ENCODE assay signal across 23 mouse cellular contexts in the genomic region with DNA sequence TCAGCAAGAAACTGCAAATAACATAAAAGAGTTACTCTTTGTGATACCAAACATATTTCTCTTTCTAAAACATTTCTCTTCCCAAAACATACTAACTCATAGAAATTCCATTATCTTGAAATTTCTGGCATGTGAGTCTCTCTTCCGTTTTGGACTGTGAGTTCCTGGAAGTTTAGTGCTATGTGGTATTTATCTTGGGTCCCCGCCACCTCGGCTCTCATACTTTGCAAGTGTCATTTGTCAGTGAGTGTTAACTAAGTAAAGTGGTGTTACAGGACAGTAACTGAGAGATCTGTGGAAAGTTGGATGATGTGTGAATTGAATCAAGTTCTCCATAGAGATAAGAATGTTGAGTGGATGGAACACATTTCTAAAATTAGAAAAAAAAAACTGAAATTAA.
DNase-seq lines count a peak whose midpoint lies in the region; ATAC-seq and TF ChIP-seq lines count a peak whose summit lies in the region.
"Had no signal": no experiment of that assay in that cellular context is flagged by ENCODE, and none has a peak within 500 bp of the region (broad histone marks: within the 10 kb centered on the region; RNA-seq: fewer than 3 reads in every experiment).

No protein-coding gene starts in this region.

- no peak overlapping the region for H3K4me3 ChIP-seq in heart, embryonic 11.5 days (ENCODE audit: low read depth, low read length)
- H3K4me3 ChIP-seq in heart, postnatal 0 days (ENCODE audit: low read depth, low read length): no peak overlapping the region
- no peak overlapping the region for H3K4me3 ChIP-seq in kidney, postnatal 0 days (replicated peaks; ENCODE audit: low read depth, low read length)
- H3K4me3 ChIP-seq in kidney, embryonic 15.5 days (replicated peaks): no peak overlapping the region
- no peak overlapping the region for H3K4me3 ChIP-seq in lung, embryonic 14.5 days (ENCODE audit: low read depth, low read length)
- H3K4me3 ChIP-seq: embryonic facial prominence, embryonic 13.5 days; forebrain, embryonic 12.5 days; hindbrain, embryonic 12.5 days had no signal

- H3K27ac ChIP-seq in heart, embryonic 11.5 days (ENCODE audit: low read depth, low read length): no peak overlapping the region
- H3K27ac ChIP-seq in heart, postnatal 0 days (ENCODE audit: low read depth): no peak overlapping the region
- H3K27ac ChIP-seq in kidney, postnatal 0 days: no peak overlapping the region
- no peak overlapping the region for H3K27ac ChIP-seq in kidney, embryonic 15.5 days
- H3K27ac ChIP-seq in lung, embryonic 14.5 days (ENCODE audit: low read depth): no peak overlapping the region
- H3K27ac ChIP-seq: embryonic facial prominence, embryonic 13.5 days; forebrain, embryonic 12.5 days; hindbrain, embryonic 12.5 days had no signal

- no peaks in the 10 kb centered on the region for H3K4me1 ChIP-seq in heart, embryonic 11.5 days (ENCODE audit: control insufficient read depth, insufficient read depth, low read length)
- peaks cover 5% of the 10 kb centered on the region; the same call in 1 of the 2 replicates for H3K4me1 ChIP-seq in heart, postnatal 0 days (ENCODE audit: control insufficient read depth, insufficient read depth)
- no peaks in the 10 kb centered on the region for H3K4me1 ChIP-seq in kidney, postnatal 0 days (replicated peaks; ENCODE audit: insufficient read depth, low read length)
- H3K4me1 ChIP-seq in kidney, embryonic 15.5 days: no peaks in the 10 kb centered on the region
- no peaks in the 10 kb centered on the region for H3K4me1 ChIP-seq in lung, embryonic 14.5 days (ENCODE audit: insufficient read depth)
- H3K4me1 ChIP-seq: embryonic facial prominence, embryonic 13.5 days; forebrain, embryonic 12.5 days; hindbrain, embryonic 12.5 days had no signal

- no peaks in the 10 kb centered on the region for H3K27me3 ChIP-seq in heart, embryonic 11.5 days (ENCODE audit: control insufficient read depth, insufficient read depth, low read length)
- no peaks in the 10 kb centered on the region for H3K27me3 ChIP-seq in heart, postnatal 0 days (ENCODE audit: control insufficient read depth, insufficient read depth, low read length)
- no peaks in the 10 kb centered on the region for H3K27me3 ChIP-seq in kidney, postnatal 0 days (ENCODE audit: insufficient read depth, low read length)
- no peaks in the 10 kb centered on the region for H3K27me3 ChIP-seq in kidney, embryonic 15.5 days
- H3K27me3 ChIP-seq in lung, embryonic 14.5 days (ENCODE audit: insufficient read depth, low read length): no peaks in the 10 kb centered on the region
- H3K27me3 ChIP-seq: embryonic facial prominence, embryonic 13.5 days; forebrain, embryonic 12.5 days; hindbrain, embryonic 12.5 days; Patski had no signal

- no peaks in the 10 kb centered on the region for H3K9me3 ChIP-seq in heart, embryonic 11.5 days (replicated peaks; ENCODE audit: control insufficient read depth, low read length)
- no peaks in the 10 kb centered on the region for H3K9me3 ChIP-seq in heart, postnatal 0 days (replicated peaks; ENCODE audit: control insufficient read depth, low read length)
- no peaks in the 10 kb centered on the region for H3K9me3 ChIP-seq in kidney, postnatal 0 days (replicated peaks; ENCODE audit: low read length)
- H3K9me3 ChIP-seq in kidney, embryonic 15.5 days (replicated peaks): no peaks in the 10 kb centered on the region
- H3K9me3 ChIP-seq in lung, embryonic 14.5 days (ENCODE audit: low read depth, low read length): no peaks in the 10 kb centered on the region
- H3K9me3 ChIP-seq: embryonic facial prominence, embryonic 13.5 days; forebrain, embryonic 12.5 days; hindbrain, embryonic 12.5 days had no signal

- no peak overlapping the region for H3K9ac ChIP-seq in heart, embryonic 11.5 days (ENCODE audit: low read depth, low read length)
- H3K9ac ChIP-seq in heart, postnatal 0 days (replicated peaks; ENCODE audit: low read depth, low read length): no peak overlapping the region
- H3K9ac ChIP-seq in kidney, postnatal 0 days (ENCODE audit: low read depth, low read length): no peak overlapping the region
- no peak overlapping the region for H3K9ac ChIP-seq in kidney, embryonic 15.5 days
- H3K9ac ChIP-seq in lung, embryonic 14.5 days: no peak overlapping the region
- H3K9ac ChIP-seq: embryonic facial prominence, embryonic 13.5 days; forebrain, embryonic 12.5 days; hindbrain, embryonic 12.5 days had no signal

- WGBS in heart, embryonic 11.5 days (ENCODE audit: insufficient replicate concordance): 21% methylated on average over 3 of the region's 3 CpGs
- WGBS in heart, postnatal 0 days: 5% methylated on average over 3 of the region's 3 CpGs
- WGBS in kidney, postnatal 0 days: 57% methylated on average over 3 of the region's 3 CpGs
- WGBS in kidney, embryonic 15.5 days: 54% methylated on average over 3 of the region's 3 CpGs
- 21% methylated on average over 3 of the region's 3 CpGs for WGBS in lung, embryonic 14.5 days

- no peak for DNase-seq in heart, postnatal 25 days (ENCODE audit: low spot score)
- peak; percentile 36 for DNase-seq in heart, postnatal 0 days (ENCODE audit: low spot score)
- DNase-seq in heart, adult 11 months: no peak
- peak; percentile 67 for DNase-seq in kidney, postnatal 0 days (ENCODE audit: low spot score)
- DNase-seq in lung, embryonic 14.5 days: peak; percentile 17
- DNase-seq in lung, postnatal 14 days: no peak
- DNase-seq: adrenal gland, adult 2 months; adrenal gland, postnatal 25 days; cerebellum, adult 18-20 months; cerebellum, adult 9-11 months; cerebellum, postnatal 36 days; gastrocnemius, postnatal 25 days had no signal

- no peak for TF ChIP-seq EP300 in heart, postnatal 0 days (IDR thresholded peaks at IDR 0.05; ENCODE audit: low read depth)

- no peak overlapping the region for H3K4me2 ChIP-seq in heart, embryonic 11.5 days
- H3K4me2 ChIP-seq in heart, postnatal 0 days (ENCODE audit: low read depth, low read length): no peak overlapping the region
- no peak overlapping the region for H3K4me2 ChIP-seq in kidney, postnatal 0 days (ENCODE audit: low read length)
- no peak overlapping the region for H3K4me2 ChIP-seq in kidney, embryonic 15.5 days
- no peak overlapping the region for H3K4me2 ChIP-seq in lung, embryonic 14.5 days
- H3K4me2 ChIP-seq: embryonic facial prominence, embryonic 13.5 days; forebrain, embryonic 12.5 days; hindbrain, embryonic 12.5 days had no signal

- ATAC-seq in heart, embryonic 11.5 days (replicated peaks; ENCODE audit: insufficient number of reproducible peaks, low FRiP score, low TSS enrichment): peak; percentile 65; the same call in 1 of the 2 replicates
- peak; percentile 68 for ATAC-seq in heart, postnatal 0 days (ENCODE audit: insufficient read depth, low read depth)
- no peak for ATAC-seq in kidney, postnatal 0 days (replicated peaks; ENCODE audit: low FRiP score, low read depth)
- no peak for ATAC-seq in kidney, embryonic 15.5 days (replicated peaks; ENCODE audit: low FRiP score)
- ATAC-seq in lung, embryonic 14.5 days (ENCODE audit: insufficient read depth): no peak
- ATAC-seq: activated CD4-positive, CD25-positive, alpha-beta regulatory T cell, adult 4 months; forebrain, embryonic 16.5 days; hindbrain, embryonic 16.5 days; inflammation-experienced regulatory T-cells, adult 6 months; intestine, postnatal 0 days; Patski had no signal

- TF ChIP-seq CTCF in heart, postnatal 0 days (IDR thresholded peaks at IDR 0.05; ENCODE audit: low read depth): no peak
- TF ChIP-seq CTCF in kidney, postnatal 0 days (IDR thresholded peaks at IDR 0.05; ENCODE audit: low read depth): no peak
- no peak for TF ChIP-seq CTCF in lung, embryonic 14.5 days (IDR thresholded peaks at IDR 0.05; ENCODE audit: low read depth)

- intact Hi-C loops in heart, postnatal 25 days (cut with DNase I): no loop called here

- no peaks in the 10 kb centered on the region for H3K36me3 ChIP-seq in heart, embryonic 11.5 days (ENCODE audit: control insufficient read depth, insufficient read depth, low read length)
- no peaks in the 10 kb centered on the region for H3K36me3 ChIP-seq in heart, postnatal 0 days (replicated peaks; ENCODE audit: control insufficient read depth, insufficient read depth, low read length)
- no peaks in the 10 kb centered on the region for H3K36me3 ChIP-seq in kidney, postnatal 0 days (ENCODE audit: insufficient read depth, low read length)
- no peaks in the 10 kb centered on the region for H3K36me3 ChIP-seq in kidney, embryonic 15.5 days
- H3K36me3 ChIP-seq in lung, embryonic 14.5 days (ENCODE audit: insufficient read depth): no peaks in the 10 kb centered on the region
- H3K36me3 ChIP-seq: embryonic facial prominence, embryonic 13.5 days; forebrain, embryonic 12.5 days; hindbrain, embryonic 12.5 days had no signal

Comparison
In these comparisons a context has a peak if more than half of its experiments do, and no peak if none do; other contexts are left out.
1. DNase-seq: peak in heart, postnatal 0 days (single experiment), kidney, postnatal 0 days (single experiment) and lung, embryonic 14.5 days (single experiment); none in heart, postnatal 25 days (single experiment), heart, adult 11 months (single experiment) and lung, postnatal 14 days (single experiment).
2. ATAC-seq: peak in heart, embryonic 11.5 days (single experiment) and heart, postnatal 0 days (single experiment); none in kidney, postnatal 0 days (single experiment), kidney, embryonic 15.5 days (single experiment) and lung, embryonic 14.5 days (single experiment).